Mouse (Mus musculus) spleen, adult 2 months (tissue): ENCODE measurements at regions not wholly inside any gene's neighbourhood (a gene's known extent, or its start where the extent isn't known, plus 50 kb on each side); places are given as distances from the start of the nearest gene placed in this dataset.

Experiments used
- DNase-seq, 2 experiments: peaks; one replicate each; pipeline versions ENCODE4 v3.0.0 to v3.0.0-alpha.2; 2012 to 2021; ENCODE audit warnings: low spot score in 2 of 2, low read depth in 1 of 2
- H3K27ac ChIP-seq: fragments of 200-500 bp; 2 replicates; pipeline ENCODE4 v1.5.1; 2012; ENCODE audit warnings: low read length, inconsistent platforms; ENCODE audit not compliant: insufficient read depth
- H3K27me3 ChIP-seq: fragments of 200-500 bp; 2 replicates; pipeline ENCODE4 v1.6.1; 2012; ENCODE audit warnings: mild to moderate bottlenecking, moderate library complexity, low read length, inconsistent platforms; ENCODE audit not compliant: control insufficient read depth, insufficient read depth
- H3K36me3 ChIP-seq: fragments of 200-500 bp; 2 replicates; pipeline ENCODE4 v1.6.1; 2012; ENCODE audit warnings: mild to moderate bottlenecking, low read length, inconsistent platforms; ENCODE audit not compliant: control insufficient read depth, insufficient read depth
- H3K4me1 ChIP-seq: fragments of 200-500 bp; 2 replicates; pipeline ENCODE4 v1.6.1; 2011; ENCODE audit warnings: inconsistent platforms; ENCODE audit not compliant: control insufficient read depth, insufficient read depth, insufficient read length
- H3K4me3 ChIP-seq: fragments of 200-500 bp; 2 replicates; pipeline ENCODE4 v1.5.1; 2011; ENCODE audit warnings: mild to moderate bottlenecking, inconsistent platforms; ENCODE audit not compliant: insufficient read depth, insufficient read length; ENCODE audit errors: extremely low read depth
- CTCF ChIP-seq: fragments of 200-500 bp; IDR thresholded peaks from 2 replicates; pipeline ENCODE4 v1.5.1; 2011; ENCODE audit warnings: mild to moderate bottlenecking, inconsistent platforms; ENCODE audit not compliant: insufficient read depth, insufficient read length, insufficient replicate concordance; ENCODE audit errors: extremely low read depth
- POLR2A ChIP-seq: fragments of 200-500 bp; IDR thresholded peaks from 2 replicates; pipeline ENCODE4 v1.6.1; 2011; ENCODE audit warnings: low read depth, low read length, inconsistent platforms
- WGBS: fragments of 180-500 bp; shearing (Covaris S2); methylation state at CpG from one replicate; pipeline ENCODE4 v1.1.7; 2018; 5-methylcytosine and 5-hydroxymethylcytosine counted together

DNA sequence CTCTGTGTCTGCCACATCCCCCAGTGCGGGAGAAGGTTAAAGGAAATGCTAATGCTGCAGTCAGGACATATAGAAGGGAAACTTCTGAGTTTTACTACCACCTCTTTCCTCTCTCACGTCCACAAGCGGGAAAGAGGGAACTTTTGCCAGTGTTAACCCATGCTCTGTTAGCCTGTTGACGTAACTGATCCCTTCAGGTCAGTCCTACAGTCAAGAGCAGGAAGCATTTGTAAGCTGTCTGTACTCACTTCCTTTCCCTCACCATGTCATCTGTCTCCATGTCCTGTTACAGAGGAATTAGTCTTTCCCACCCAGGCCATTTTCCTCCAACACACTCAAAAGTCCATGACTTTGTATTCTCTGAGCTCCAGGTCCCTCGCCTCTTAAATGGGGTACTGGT lies 62.5 kb upstream of the 1700025G04Rik start:
- Histone ChIP-seq H3K27me3 (no peaks in the 10 kb centered on the region), H3K27ac (no peak overlapping the region), H3K4me3 (no peak overlapping the region), H3K36me3 (no peaks in the 10 kb centered on the region), H3K4me1 (no peaks in the 10 kb centered on the region)
- 54% methylated on average over 5 of the region's 5 CpGs for WGBS
- TF ChIP-seq CTCF (no peak), POLR2A (no peak)
- no peak for DNase-seq

DNA sequence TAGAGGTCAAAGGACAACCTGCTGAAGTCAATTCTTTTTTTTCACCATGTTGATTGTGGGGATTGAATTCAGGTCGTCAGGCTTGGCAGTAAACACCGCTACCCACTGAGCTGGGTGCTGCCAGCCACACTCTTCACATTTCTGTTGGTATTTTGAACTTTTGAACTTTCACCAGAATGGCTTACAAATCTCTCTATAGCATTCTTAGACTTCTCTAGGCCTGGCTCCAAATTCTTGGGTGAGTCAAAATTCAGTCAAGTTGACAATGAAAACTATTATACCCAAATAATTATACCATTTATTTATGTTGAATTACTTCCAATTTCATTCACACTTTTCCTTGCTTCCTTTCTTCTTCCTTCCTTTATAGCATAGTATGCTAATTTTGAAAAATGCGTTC lies 58.8 kb upstream of the 1700025G04Rik start:
- H3K36me3 ChIP-seq: no peaks in the 10 kb centered on the region
- H3K27me3 ChIP-seq: no peaks in the 10 kb centered on the region
- H3K27ac ChIP-seq: no peak overlapping the region
- H3K4me3 ChIP-seq: no peak overlapping the region
- 93% methylated on average over 3 of the region's 3 CpGs for WGBS
- H3K4me1 ChIP-seq: no peaks in the 10 kb centered on the region
- no peak for DNase-seq
- TF ChIP-seq CTCF (no peak), POLR2A (no peak)

GRCm38 (mm10) chr1:152140175-152140574 lies 50.2 kb upstream of the 1700025G04Rik start:
- no peak for DNase-seq
- Histone ChIP-seq H3K4me1 (no peaks in the 10 kb centered on the region), H3K4me3 (no peak overlapping the region), H3K36me3 (no peaks in the 10 kb centered on the region), H3K27ac (no peak overlapping the region), H3K27me3 (no peaks in the 10 kb centered on the region)
- TF ChIP-seq CTCF (no peak), POLR2A (no peak)
- 77% methylated on average over 5 of the region's 5 CpGs for WGBS
